Mouse (Mus musculus) testis, adult 2 months (tissue): ENCODE measurements around the gene Rgcc. TPM values are rescaled to one million over a fixed set of nuclear protein-coding genes. Genes with fewer than 3 reads are reported as not detected.

Experiments
- H3K27ac ChIP-seq: fragments of 200-500 bp; 2 replicates; pipeline ENCODE4 v1.5.1; 2012; ENCODE audit warnings: low read depth, low read length; ENCODE audit not compliant: control insufficient read depth, insufficient read depth
- H3K27me3 ChIP-seq: fragments of 200-500 bp; 2 replicates; pipeline ENCODE4 v1.6.1; 2012; ENCODE audit warnings: mild to moderate bottlenecking, low read length, moderate library complexity; ENCODE audit not compliant: control insufficient read depth, insufficient read depth
- H3K36me3 ChIP-seq: fragments of 200-500 bp; 2 replicates; pipeline ENCODE4 v1.6.1; 2012; ENCODE audit warnings: mild to moderate bottlenecking, low read length; ENCODE audit not compliant: control insufficient read depth, insufficient read depth
- H3K4me1 ChIP-seq: fragments of 200-500 bp; 2 replicates; pipeline ENCODE4 v1.6.1; 2012; ENCODE audit warnings: low read length; ENCODE audit not compliant: control insufficient read depth, insufficient read depth
- H3K4me3 ChIP-seq: fragments of 200-500 bp; 2 replicates; pipeline ENCODE4 v1.5.1; 2012; ENCODE audit warnings: low read depth, mild to moderate bottlenecking, low read length, moderate library complexity, mixed read lengths; ENCODE audit not compliant: control insufficient read depth
- CTCF ChIP-seq: fragments of 200-500 bp; IDR thresholded peaks from 2 replicates; pipeline ENCODE4 v1.5.1; 2012; ENCODE audit warnings: low read depth, mild to moderate bottlenecking, inconsistent platforms, low read length, moderate library complexity; ENCODE audit not compliant: control insufficient read depth, insufficient read depth, insufficient replicate concordance
- POLR2A ChIP-seq: fragments of 200-500 bp; IDR thresholded peaks from 2 replicates; pipeline ENCODE4 v1.6.1; 2012; ENCODE audit warnings: low read depth, mild to moderate bottlenecking, inconsistent platforms, low read length, moderate library complexity; ENCODE audit not compliant: control insufficient read depth
- polyA plus RNA-seq: library from polyadenylated mRNA; depleted of rRNA; stranded (reverse); fragments of >200 nt; gene quantifications from 2 replicates; pipeline ENCODE4 v1.2.3, GENCODE M21; 2012

Rgcc gene
- polyA plus RNA-seq, 1 experiment: 26.5 TPM

DNA sequence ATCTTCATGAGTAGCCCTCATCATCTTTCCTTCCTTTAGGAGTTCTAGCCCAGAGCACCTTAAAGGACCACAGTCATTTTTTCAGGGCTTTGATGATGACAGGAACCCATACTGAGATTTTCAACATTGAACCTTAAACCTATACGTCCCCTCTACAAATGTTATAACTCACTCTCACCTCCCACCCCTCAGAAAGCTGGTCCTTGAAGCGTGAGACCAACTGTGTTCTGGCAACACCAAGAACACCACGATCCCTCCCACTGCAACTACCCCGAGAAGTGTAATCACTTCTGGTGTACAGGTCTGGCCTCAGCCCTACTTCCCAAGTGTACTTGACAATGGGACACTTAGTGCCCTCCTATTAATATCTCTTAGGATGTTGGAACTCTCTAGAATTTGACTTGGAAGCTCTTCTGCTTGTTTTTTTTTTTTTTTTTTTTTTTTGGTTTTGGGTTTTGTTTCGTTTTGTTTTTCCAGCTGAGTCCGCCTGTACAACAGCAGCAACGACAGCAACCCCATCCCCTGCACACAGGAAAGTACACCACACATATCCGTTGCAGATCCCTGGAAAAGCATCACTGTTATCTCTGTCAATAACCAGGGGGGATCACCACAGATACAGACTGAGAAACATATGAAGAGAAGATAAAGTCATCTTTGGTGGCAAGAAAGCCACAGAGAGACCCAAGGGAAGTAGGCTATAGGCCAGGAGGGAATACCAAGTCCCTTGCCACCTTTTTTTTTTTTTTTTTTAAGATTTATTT, 7.2 kb downstream of the Rgcc start:
- TF ChIP-seq CTCF (no peak), POLR2A (no peak)
- Histone ChIP-seq H3K4me1 (peaks cover 4% of the 10 kb centered on the region), H3K27ac (peak overlapping the region; percentile 49), H3K4me3 (no peak overlapping the region), H3K27me3 (no peaks in the 10 kb centered on the region), H3K36me3 (no peaks in the 10 kb centered on the region)

DNA sequence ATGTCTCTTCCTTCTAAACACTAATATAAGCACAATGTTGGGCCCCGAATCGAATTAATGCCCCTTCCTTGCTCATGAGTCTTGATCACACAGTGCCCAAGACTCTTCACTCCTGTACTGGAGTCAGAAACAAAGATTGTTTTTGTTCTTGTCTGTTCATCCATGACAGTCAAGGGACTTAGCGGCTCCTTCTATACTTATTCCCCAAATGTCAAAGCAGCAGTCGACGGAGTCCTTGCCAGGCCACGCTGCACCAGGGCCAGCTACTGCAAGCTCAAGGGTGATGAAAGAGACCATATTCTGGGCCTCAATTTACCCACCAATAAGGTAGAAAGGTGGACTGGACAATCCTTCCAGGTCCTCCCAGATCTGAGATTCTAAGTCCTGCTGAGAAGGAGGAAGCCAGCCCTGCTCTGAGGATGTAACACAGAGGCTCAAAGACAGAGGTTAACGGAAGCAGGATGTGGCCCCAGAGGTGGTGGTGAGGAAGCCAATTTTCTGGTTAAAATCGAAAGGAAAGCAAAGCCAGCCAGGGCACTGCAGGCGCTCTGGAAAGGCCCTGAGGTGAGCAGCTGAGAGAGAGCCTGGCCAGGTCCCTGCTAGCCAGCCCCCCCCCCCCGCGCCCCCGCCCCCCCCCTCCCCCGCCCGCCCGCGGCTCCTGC, 8.2 kb downstream of the Rgcc start:
- Histone ChIP-seq H3K4me1 (peaks cover 4% of the 10 kb centered on the region), H3K27me3 (no peaks in the 10 kb centered on the region), H3K36me3 (no peaks in the 10 kb centered on the region), H3K27ac (peak overlapping the region; percentile 15), H3K4me3 (no peak overlapping the region)
- TF ChIP-seq POLR2A (no peak), CTCF (no peak)

DNA sequence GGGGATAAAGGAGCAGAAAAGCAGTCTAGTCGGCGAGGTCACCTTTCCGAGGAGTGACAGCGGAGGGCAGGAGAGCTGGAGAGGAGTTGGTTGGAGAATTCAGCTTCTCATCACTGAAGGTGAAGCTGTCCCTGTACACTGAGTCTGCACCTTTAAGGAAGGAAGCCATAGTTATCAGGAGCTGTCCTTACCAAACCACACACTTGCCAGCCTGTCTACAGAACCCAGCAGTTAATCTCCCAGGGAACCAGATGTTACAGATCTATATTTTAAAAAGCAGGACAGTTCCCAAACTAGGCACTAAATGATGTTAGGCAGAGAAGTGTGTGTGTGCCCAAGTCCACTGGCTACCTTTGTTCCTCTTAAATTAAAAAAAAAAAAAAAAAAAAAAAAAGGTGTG, 9.8 kb downstream of the Rgcc start:
- TF ChIP-seq POLR2A (no peak), CTCF (no peak)
- Histone ChIP-seq H3K36me3 (no peaks in the 10 kb centered on the region), H3K27me3 (no peaks in the 10 kb centered on the region), H3K4me1 (peaks cover 4% of the 10 kb centered on the region), H3K27ac (no peak overlapping the region), H3K4me3 (no peak overlapping the region)

DNA sequence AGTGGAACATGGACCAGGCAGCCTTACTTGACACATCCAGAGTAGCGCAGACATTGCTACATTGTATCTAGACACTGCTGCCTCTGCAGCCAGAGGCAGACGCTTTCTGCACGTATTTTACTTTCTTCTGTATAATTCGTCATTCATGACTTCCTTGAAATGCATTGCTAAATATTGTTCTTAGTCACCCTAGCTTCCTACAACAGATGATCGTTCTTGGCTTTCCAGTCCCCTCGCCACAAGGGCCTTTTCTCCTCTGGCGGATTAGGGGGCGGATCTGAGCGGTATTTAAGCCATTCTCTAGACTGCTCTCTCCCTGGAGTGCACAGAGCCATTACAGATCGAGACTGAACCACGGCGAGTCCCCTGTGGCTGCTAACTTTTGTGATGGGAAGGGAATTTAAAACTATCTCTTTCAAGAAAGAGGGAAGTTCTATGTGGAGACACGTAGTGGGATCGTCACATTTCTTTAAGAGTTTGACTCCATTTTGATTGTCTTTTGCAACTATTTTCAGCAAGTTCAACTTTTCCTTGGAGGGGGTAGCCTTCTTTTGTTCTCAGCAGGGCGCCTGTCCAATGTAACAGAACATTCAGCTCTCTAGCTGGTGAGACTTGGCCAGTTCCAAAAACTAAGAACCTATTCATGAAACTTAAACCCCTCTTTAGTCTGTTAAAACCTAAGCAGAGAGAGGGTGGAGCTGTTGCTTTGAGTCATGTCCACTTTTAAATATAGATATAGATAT, 10.6 kb downstream of the Rgcc start:
- Histone ChIP-seq H3K27me3 (no peaks in the 10 kb centered on the region), H3K36me3 (no peaks in the 10 kb centered on the region), H3K4me1 (peaks cover 4% of the 10 kb centered on the region), H3K27ac (no peak overlapping the region), H3K4me3 (no peak overlapping the region)
- no peak for TF ChIP-seq POLR2A
- no peak for TF ChIP-seq CTCF

DNA sequence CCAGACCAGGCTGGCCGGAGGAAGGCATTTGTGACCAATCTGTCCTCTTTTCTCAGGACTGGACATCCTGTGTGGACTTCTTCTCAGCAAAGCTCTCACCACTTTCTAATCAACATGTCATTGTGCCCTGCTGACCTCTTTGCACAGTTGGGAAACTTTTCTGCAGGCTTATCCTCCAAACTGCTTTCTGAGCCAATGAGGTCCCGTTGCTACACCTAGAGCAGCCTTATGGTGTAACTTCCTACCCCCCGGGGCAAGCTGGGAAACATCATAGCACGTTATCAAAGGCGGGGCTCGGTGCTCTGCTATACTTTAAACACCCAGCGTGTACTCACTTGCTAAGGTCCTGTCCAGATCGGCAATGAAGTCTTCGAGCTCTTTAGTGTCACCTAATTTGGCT, 11.5 kb downstream of the Rgcc start:
- TF ChIP-seq CTCF (no peak), POLR2A (no peak)

DNA sequence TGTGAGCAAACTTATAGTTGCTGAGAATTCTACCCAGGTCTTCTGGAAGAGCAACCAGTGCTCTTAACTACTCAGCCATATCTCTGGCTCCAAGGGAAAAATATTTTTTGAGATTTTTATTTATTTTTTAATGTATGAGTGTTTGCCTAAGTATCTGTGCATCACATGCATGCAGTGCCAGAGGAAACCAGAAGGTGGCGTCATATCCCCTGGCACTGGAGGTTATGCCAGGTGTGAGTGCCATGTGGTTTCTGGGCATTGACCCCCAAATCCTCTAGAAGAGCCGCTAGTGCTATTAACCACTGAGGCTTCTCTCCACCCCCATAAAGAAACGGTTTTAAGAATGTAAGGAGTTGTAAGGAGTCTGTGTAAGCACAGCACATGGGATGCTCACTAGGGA, 13.2 kb downstream of the Rgcc start:
- peak; percentile 61; the same call in 1 of the 2 replicates for TF ChIP-seq CTCF
- no peak for TF ChIP-seq POLR2A
- Histone ChIP-seq H3K27me3 (no peaks in the 10 kb centered on the region), H3K4me1 (peaks cover 11% of the 10 kb centered on the region), H3K27ac (no peak overlapping the region), H3K4me3 (no peak overlapping the region), H3K36me3 (no peaks in the 10 kb centered on the region)

More for the DNA sequence above, 11.5 kb downstream of the Rgcc start:
- Histone ChIP-seq H3K27me3 (no peaks in the 10 kb centered on the region), H3K4me1 (peaks cover 8% of the 10 kb centered on the region), H3K36me3 (no peaks in the 10 kb centered on the region), H3K4me3 (no peak overlapping the region), H3K27ac (no peak overlapping the region)
